Mouse (Mus musculus) gastrocnemius, adult 2 months (tissue): Measurements from ENCODE around the gene Ctsg. TPM values are rescaled to one million over a fixed set of nuclear protein-coding genes. Genes with fewer than 3 reads are reported as not detected.
A peak's percentile ranks its signal among the peaks of the same experiment; 100 is the strongest.
"Not testable (repeated sequence)": the region's sequence is repeated elsewhere in the genome, so short reads cannot be mapped to it uniquely, and the experiment has no call there.

ENCODE experiments used
- DNase-seq: peaks from one replicate; pipeline ENCODE4 v3.0.0; 2022
- H3K27ac ChIP-seq: fragments of 200-600 bp; 2 replicates; pipeline ENCODE4 v1.8.1; 2022; ENCODE audit warnings: mild to moderate bottlenecking
- H3K4me3 ChIP-seq: fragments of 200-600 bp; 2 replicates; pipeline ENCODE4 v1.8.1; 2022; ENCODE audit warnings: mild to moderate bottlenecking, moderate library complexity
- CTCF ChIP-seq: fragments of 200-600 bp; IDR thresholded peaks from 2 replicates; pipeline ENCODE4 v1.8.1; 2022; ENCODE audit warnings: antibody characterized with exemption, mild to moderate bottlenecking, moderate library complexity
- intact Hi-C: fragments of 180-260 bp; cut with DNase I; formaldehyde crosslinking; loops from one replicate; pipeline ENCODE4 v1.15.1; 2025
- long read RNA-seq, 2 experiments: library from polyadenylated mRNA; stranded (forward); transcript quantifications; one replicate each; pipeline ENCODE4 v2.0.0; 2021
- total RNA-seq, 2 experiments: library from RNA; stranded (reverse); gene quantifications; 2 replicates each; pipeline ENCODE4 v1.2.3; 2021

Ctsg gene
- not detected for total RNA-seq
- long read RNA-seq, experiment 1 = 0 reads
- long read RNA-seq, experiment 2 = 0 reads

DNA sequence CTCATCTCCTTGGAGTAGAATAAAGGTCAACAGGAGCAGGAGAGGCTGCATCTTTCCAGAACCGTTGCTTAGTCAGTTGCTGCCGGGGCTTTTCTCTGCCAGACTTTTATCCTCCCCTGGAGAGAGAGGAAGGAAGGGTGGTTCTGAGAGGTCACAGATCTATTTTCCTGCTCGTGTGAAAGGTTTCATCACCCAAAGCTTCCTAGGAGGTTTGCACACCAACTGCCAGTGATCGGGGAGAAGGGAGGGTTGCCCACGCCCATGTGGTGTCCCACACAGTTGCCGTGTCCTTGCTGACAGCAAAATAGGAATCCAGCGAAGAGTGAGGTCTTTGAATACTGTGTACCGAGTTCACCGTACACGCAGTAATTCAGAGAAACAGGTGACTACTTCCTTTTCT lies at the start of gene Ctsg:
Gene Ctsg, minus strand, starts transcription at position 189 of the 400 bp plus-strand sequence.
- DNase-seq = no peak
- no peak within 1 kb of the TSS for H3K4me3 ChIP-seq
- H3K27ac ChIP-seq = no peak within 1 kb of the TSS
- no peak for TF ChIP-seq CTCF
- intact Hi-C loops = no loop called here

DNA sequence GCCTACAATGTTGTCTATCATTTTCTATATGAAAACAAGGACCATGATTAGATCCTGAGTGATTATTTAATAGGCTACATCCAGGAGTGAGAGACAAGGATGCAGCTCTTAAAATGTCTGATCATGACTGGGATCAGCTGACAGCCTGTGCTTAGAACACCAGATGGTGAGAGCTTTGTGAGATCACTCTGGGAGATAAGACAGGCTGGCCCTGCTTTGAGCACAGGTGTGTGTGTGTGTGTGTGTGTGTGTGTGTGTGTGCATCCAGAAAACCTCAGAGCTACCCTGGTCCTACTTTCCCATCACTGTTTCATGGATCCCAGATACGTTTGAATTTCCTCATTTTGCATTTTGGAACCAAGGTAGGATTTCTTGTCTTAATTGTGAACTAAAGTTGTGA lies 31.3 kb upstream of the Ctsg start:
- intact Hi-C loops, H3K4me3 ChIP-seq, H3K27ac ChIP-seq, DNase-seq: not testable (repeated sequence)

DNA sequence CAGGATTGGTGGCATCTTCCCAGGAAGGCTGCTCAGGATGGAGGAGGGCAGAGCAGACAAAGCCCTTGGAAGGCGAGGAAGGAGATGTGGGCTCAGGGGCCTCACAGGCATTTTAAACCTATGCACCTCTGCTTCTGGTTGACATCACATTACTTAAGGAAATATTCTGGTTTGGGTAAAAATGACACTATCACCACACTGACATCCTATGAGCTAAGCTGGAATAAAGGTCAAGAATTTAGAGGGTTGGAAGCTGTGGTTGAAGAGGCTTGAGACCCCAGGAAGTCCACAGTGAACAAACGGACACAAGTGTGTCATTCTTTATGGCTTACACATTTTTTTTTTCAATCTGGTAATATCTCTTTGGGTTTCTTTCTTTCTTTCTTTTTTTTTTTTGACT lies 30.1 kb upstream of the Ctsg start, which contains the start of gene Gzmd:
Gene Gzmd, minus strand, starts transcription at position 101 of the 400 bp plus-strand sequence.
- H3K4me3 ChIP-seq, DNase-seq, intact Hi-C loops, H3K27ac ChIP-seq: not testable (repeated sequence)

DNA sequence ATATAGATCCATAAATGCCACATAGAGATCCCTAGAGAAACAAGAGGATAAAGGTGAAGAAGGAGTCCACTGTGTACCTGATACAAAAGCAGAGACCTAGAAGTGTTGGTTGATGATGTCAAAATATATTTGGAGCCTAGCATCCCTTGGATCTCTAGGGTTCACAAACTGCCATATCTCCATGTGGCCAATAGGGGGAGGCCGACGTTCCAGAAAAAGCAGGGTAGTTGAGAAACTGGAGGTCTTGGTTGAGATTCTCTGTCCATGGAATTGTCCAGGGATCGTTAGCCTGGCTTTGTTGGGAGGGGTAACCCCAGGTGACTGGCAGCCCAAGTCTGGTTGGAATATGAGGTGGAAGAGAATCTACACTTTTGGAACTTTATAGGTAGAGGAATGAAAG lies 26.0 kb upstream of the Ctsg start:
- intact Hi-C loops = no loop called here
- DNase-seq = no peak
- peak; percentile 12; the same call in 1 of the 2 replicates for TF ChIP-seq CTCF
- no peak overlapping the region for H3K27ac ChIP-seq
- H3K4me3 ChIP-seq = no peak overlapping the region

DNA sequence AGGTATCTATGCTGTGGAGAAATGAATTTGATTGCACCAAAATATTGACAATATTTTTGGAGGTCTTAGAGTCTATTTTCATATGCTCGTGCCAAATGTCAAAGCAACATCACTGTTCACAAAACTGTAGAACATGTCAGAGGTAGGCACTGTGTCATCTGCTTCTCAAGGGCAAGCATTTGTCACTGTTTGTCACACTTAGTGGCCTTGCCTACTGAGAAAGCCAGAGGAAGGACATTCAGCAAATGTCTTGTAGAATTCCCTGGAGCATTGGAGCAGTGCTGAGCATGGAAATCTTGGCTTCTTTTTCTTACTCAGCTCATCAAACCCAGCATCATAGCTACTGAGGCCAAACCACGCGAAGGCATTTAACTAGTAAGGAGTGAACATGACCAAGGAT lies 21.1 kb upstream of the Ctsg start:
- TF ChIP-seq CTCF = no peak
- no peak for DNase-seq
- intact Hi-C loops = no loop called here
- H3K4me3 ChIP-seq = no peak overlapping the region
- no peak overlapping the region for H3K27ac ChIP-seq

DNA sequence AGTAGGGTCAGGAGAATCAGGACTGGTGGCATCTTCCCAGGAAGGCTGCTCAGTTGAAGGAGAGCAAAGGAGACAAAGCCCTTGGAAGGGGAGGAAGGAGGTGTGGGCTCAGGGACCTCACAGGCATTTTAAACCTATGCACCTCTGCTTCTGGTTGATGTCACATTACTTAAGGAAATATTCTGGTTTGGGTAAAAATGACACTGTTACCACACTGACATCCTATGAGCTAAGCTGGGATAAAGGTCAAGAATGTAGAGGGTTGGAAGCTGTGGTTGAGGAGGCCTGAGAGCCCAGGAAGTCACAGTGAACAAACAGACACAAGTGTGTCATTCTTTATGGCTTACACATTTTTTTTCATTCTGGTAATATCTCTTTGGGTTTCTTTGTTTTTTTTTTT lies 18.2 kb upstream of the Ctsg start, which contains the start of gene Gzme:
Gene Gzme, minus strand, starts transcription at position 101 of the 400 bp plus-strand sequence.
- intact Hi-C loops = no loop called here
- DNase-seq = no peak
- no peak for TF ChIP-seq CTCF
- Histone ChIP-seq H3K27ac (no peak within 1 kb of the TSS), H3K4me3 (no peak within 1 kb of the TSS)

DNA sequence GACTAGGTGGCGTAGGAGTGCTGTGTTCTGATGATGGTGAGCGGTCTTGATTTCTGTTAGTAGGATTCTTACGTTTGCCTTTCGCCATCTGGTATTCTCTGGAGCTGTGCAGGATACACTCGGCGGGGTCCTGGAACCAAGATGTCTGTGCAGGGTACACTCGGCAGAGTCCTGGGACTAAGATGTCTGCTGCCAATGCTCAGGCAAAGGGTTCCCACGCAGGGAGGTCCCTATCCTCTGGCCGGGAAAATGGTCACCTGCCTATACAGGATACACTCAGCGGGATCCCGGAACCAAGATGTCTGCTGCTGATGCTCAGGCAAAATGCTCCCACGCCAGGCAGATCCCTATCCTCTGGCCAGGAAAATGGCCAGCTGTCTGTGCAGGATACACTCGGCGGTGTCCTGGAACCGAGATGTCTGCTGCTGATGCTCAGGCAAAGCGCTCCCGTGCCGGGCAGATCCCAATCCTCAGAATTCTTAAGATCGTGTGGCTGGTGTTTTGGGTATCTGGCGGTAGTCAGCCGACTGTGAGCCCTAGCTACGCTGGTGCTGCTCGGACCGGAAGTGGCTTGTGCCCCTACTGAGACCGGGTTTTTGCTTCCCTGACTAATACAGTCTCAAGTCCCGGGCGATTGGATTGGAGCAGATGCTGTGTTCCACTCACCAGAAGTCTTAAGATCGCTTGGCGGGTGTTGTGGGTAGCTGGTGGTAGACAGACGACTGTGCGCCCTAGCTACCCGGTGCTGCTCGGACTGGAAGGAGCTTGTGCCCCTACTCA lies 13.3 kb upstream of the Ctsg start:
- H3K4me3 ChIP-seq, H3K27ac ChIP-seq, intact Hi-C loops, DNase-seq: not testable (repeated sequence)

DNA sequence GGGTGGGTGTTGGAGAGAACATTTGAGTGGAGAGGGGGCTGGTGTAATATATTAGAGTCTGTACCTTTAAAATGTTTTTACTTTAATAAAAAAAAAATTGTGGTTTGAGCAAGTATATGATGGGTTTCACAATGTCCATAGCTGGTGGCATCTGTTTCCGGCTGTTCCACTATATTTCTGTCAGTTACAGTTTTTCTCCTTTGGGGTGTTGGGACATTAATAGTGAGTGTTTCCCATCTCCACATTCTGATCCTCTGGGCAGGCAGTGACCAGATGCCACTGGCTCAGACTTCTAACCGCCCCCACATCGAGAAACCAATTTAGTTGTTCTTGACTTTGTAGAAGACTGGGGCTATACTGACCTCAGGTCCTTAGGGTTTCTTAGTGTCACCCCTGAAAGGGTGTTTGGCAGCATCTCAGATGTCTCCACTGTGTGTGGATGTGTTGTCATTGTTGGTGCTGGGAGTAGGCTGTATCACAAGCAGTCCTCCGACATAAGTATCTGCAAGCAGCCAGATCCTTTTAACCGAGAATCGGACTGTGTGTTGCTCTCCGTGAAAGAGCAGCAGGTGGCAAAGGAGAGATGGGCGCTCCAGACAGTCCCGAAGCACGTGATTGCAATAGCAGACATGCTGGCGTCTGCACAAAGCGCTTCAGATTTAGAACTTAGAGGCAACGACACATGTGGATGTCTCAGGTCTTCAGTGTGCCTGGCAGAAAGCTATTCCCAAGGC lies 3.2 kb upstream of the Ctsg start:
- intact Hi-C loops = no loop called here
- H3K27ac ChIP-seq = no peak overlapping the region
- no peak for TF ChIP-seq CTCF
- DNase-seq = no peak
- H3K4me3 ChIP-seq = no peak overlapping the region

DNA sequence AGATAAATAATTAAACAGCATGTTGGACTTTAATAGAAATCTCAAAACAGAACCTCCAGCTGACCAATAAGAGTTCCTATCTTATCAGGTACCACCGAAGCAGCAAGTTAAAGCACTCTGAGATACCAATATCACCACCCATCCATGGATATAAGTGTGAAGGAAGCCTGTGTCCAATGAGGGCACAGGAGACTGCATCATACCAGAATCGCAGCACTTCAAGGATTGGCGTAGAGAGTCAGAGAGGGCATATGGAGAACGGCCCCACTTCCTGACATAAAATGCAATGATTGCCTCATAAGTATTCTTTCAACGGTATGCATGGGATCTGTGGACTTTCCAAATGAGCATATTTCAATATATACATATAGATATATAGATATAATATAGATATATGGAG lies 2.6 kb upstream of the Ctsg start:
- TF ChIP-seq CTCF = no peak
- no peak for DNase-seq
- Histone ChIP-seq H3K4me3 (no peak overlapping the region), H3K27ac (no peak overlapping the region)
- intact Hi-C loops = no loop called here

DNA sequence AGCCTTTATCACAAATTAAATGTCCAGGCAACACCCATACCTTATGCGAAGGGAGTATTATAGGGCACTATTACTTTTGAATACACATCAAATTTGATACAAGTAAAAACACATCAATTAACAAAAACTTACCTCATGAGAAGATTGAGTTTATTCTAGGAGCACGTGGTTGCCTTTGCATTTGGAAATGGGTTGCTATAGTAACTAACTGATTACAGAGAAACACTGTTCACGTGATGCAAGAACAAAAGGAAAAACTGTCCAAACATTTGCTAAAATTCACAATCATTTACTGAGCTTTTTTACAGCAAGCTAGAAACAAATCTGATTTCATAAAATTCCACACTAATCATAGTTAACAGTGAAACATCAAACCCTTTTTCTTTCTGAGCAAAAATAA lies 1.1 kb upstream of the Ctsg start:
- no peak for DNase-seq
- no peak overlapping the region for H3K27ac ChIP-seq
- TF ChIP-seq CTCF = no peak
- H3K4me3 ChIP-seq = no peak overlapping the region
- intact Hi-C loops = no loop called here

DNA sequence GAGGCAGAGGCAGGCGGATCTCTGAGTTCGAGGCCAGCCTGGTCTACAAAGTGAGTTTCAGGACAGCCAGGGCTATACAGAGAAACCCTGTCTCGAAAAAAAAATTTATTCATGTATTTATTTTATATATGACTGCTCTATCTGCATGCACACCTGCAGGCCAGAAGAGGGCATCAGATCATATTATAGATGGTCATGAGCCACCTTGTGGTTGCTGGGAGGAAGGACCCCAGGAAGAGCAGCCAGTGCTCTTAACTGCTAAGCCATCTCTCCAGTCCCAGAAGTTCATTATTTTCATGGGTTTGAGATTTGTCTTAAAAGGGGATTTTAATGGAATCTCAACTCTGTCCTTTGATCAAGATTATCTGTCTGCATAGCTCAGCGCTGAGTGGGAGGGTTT lies 3.4 kb downstream of the Ctsg start:
- TF ChIP-seq CTCF = peak; percentile 28
- Histone ChIP-seq H3K4me3 (no peak overlapping the region), H3K27ac (no peak overlapping the region)
- intact Hi-C loops = no loop called here
- no peak for DNase-seq

DNA sequence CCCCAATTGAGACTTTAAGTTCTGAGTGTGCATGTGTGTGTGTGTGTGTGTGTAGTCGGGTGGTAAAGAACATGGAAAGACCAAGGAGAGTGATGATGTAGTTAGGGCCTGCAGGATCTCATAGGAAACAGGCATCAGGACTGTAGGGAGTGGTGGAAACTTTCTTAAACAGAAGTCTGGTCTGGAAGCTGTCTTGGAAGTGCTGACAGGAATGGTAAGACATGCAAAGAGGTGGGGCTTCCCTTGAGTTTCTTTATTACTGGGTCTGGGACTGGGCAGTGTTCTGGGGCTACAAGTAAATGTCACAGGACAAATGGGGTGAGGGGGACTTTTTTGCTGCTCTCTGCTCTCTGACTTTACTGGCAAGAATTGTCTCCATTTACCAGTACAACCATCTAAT lies 4.8 kb downstream of the Ctsg start:
- no peak for TF ChIP-seq CTCF
- intact Hi-C loops = no loop called here
- no peak overlapping the region for H3K27ac ChIP-seq
- H3K4me3 ChIP-seq = no peak overlapping the region
- no peak for DNase-seq

DNA sequence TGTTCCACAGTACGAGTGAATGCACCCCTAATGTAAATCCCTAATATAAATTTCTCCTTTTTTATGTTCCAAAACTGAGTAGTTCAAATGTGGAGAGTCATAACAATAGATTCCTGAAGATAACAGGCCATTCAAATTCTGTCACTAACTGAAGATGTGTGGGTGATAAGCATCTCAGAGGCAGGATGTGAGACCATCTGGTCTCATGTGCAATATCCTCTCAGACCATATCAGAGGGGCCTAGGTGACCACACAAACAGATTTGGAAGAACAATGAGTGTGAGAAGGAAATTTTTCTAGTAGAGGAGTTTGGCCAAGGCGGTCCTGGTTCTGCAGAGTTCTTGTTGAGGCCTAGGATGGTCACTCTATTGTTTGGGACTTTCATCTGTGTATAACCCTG lies 9.0 kb downstream of the Ctsg start:
- no peak for TF ChIP-seq CTCF
- Histone ChIP-seq H3K4me3 (no peak overlapping the region), H3K27ac (no peak overlapping the region)
- no peak for DNase-seq
- intact Hi-C loops = no loop called here
